Mouse (Mus musculus) hindbrain, postnatal 0 days (tissue): ENCODE results near the gene Gm17304. TPM values are rescaled to one million over a fixed set of nuclear protein-coding genes. Genes with fewer than 3 reads are reported as not detected.

Source experiments
- ATAC-seq: fragments of 200-750 bp; cut with Nextera tagmentation; 2 replicates; pipeline ENCODE4 v1.8.0; 2017; ENCODE audit warnings: mild to moderate bottlenecking, moderate TSS enrichment, moderate library complexity
- DNase-seq: peaks from one replicate; pipeline ENCODE4 v3.0.0-alpha.2; 2015; ENCODE audit warnings: low spot score
- H3K27ac ChIP-seq: fragments of 300-500 bp; sonication (generic); 2 replicates; pipeline ENCODE4 v1.5.1; 2014; ENCODE audit warnings: mild to moderate bottlenecking
- H3K27me3 ChIP-seq: fragments of 300-500 bp; sonication (generic); 2 replicates; pipeline ENCODE4 v1.6.1; 2014; ENCODE audit warnings: low read length, mixed read lengths; ENCODE audit not compliant: insufficient read depth
- H3K36me3 ChIP-seq: fragments of 300-500 bp; sonication (generic); 2 replicates; pipeline ENCODE4 v1.6.1; 2014; ENCODE audit warnings: low read length, mixed read lengths; ENCODE audit not compliant: insufficient read depth
- H3K4me1 ChIP-seq: fragments of 300-500 bp; sonication (generic); 2 replicates; pipeline ENCODE4 v1.6.1; 2014; ENCODE audit warnings: antibody characterized with exemption, low read length, mixed read lengths; ENCODE audit not compliant: insufficient read depth
- H3K4me2 ChIP-seq: fragments of 300-500 bp; sonication (generic); 2 replicates; pipeline ENCODE4 v1.6.1; 2014; ENCODE audit warnings: low read depth, mild to moderate bottlenecking, low read length, moderate library complexity, mixed read lengths
- H3K4me3 ChIP-seq: fragments of 300-500 bp; sonication (generic); 2 replicates; pipeline ENCODE4 v1.5.1; 2014; ENCODE audit warnings: low read length
- H3K9ac ChIP-seq: fragments of 300-500 bp; sonication (generic); replicated peaks from 2 replicates; pipeline ENCODE4 v1.6.1; 2014; ENCODE audit warnings: mild to moderate bottlenecking, low read length, moderate library complexity, mixed read lengths
- H3K9me3 ChIP-seq: fragments of 300-500 bp; sonication (generic); 2 replicates; pipeline ENCODE4 v1.6.1; 2016; ENCODE audit warnings: low read length, mixed read lengths
- CTCF ChIP-seq: IDR thresholded peaks from 2 replicates; pipeline ENCODE4 v1.5.1; 2016; ENCODE audit warnings: antibody characterized with exemption, control low read depth, low read depth
- WGBS: fragments of 180-500 bp; shearing (Covaris S2); extraction: QIAGEN DNeasy Blood & Tissue Kit; methylation state at CpG from one replicate; pipeline ENCODE4 v1.1.7; 2014; 5-methylcytosine and 5-hydroxymethylcytosine counted together
- polyA plus RNA-seq: library from polyadenylated mRNA; unstranded; fragments of >200 nt; fragmentation: Nextera tagmentation; extraction: Ambion mirVana; gene quantifications from 2 replicates; pipeline ENCODE4 v1.2.1, GENCODE M21; 2015
- total RNA-seq: library from RNA; depleted of rRNA; stranded (reverse); fragments of >200 nt; gene quantifications from 2 replicates; pipeline ENCODE4 v1.2.3, GENCODE M21; 2014

Gm17304 gene
- total and polyA plus RNA-seq, 2 experiments from 2014 or later: not detected

DNA sequence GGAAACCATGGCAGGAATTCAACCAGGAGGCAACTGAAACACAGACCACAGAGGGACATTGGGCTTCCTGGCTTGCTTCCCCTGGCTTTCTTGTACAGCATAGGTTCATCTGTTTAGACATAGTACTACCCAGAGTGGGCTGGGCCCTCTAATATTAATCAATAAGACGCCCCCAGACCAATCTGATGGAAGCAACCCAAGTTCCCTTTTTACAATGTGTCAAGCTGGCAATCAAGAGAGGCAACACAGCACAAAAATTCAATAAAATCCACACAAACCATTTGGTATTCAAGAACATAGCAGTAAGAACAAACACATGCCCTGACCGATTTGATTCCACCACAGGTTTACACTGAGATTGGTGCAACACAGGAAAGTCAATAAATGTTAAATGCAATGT, 6.1 kb downstream of the Gm17304 start:
- no peak overlapping the region for H3K4me2 ChIP-seq
- H3K27ac ChIP-seq: no peak overlapping the region
- H3K36me3 ChIP-seq: no peaks in the 10 kb centered on the region
- no peaks in the 10 kb centered on the region for H3K4me1 ChIP-seq
- no peaks in the 10 kb centered on the region for H3K9me3 ChIP-seq
- H3K27me3 ChIP-seq: no peaks in the 10 kb centered on the region
- no peak overlapping the region for H3K9ac ChIP-seq
- 94% methylated on average over 2 of the region's 2 CpGs for WGBS
- TF ChIP-seq CTCF: no peak
- DNase-seq (no peak), ATAC-seq (no peak)
- no peak overlapping the region for H3K4me3 ChIP-seq

DNA sequence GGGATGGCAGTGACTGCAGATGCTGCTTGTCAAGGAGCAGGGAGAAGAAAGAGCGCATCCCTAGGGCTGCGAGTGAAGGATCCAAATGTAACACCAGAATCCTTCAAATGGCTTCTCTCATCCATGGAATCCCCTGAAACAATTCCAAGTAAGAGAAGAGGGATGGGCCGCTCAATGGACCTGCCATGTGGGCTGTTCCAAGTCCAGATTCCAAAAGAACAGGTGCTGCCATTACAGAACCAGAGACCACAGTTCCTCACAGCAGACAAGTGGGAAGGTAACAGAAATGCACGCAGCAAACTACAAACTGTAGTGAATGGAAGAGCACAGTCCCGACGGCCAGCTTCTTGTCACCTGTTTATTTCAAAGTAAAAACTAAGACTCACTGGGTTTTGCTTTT, 11.5 kb downstream of the Gm17304 start:
- DNase-seq (no peak), ATAC-seq (no peak)
- Histone ChIP-seq H3K9ac (no peak overlapping the region), H3K27me3 (no peaks in the 10 kb centered on the region), H3K36me3 (no peaks in the 10 kb centered on the region), H3K27ac (no peak overlapping the region), H3K4me2 (no peak overlapping the region), H3K9me3 (no peaks in the 10 kb centered on the region), H3K4me1 (no peaks in the 10 kb centered on the region), H3K4me3 (no peak overlapping the region)
- 88% methylated on average over 6 of the region's 6 CpGs for WGBS
- TF ChIP-seq CTCF: no peak

DNA sequence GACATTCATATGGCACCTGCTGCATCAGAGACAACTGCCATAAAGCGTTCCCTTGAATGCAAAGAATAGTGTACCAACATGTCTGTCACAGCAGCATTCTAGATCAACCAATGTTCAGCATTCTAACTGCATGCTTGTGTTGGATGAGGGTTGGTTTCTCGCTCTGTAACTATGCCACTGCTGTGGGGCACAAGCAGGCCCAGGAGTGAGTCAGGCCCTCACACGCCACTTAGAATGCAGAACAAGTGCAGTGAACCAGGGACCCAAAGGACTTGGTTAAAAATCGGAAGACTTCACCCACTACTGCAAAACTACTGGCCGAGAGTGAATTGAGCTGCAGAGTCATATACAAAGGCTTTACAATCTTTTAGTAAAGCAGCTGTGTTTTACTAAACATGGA, 13.3 kb downstream of the Gm17304 start:
- Histone ChIP-seq H3K4me2 (no peak overlapping the region), H3K27me3 (no peaks in the 10 kb centered on the region), H3K27ac (no peak overlapping the region), H3K36me3 (no peaks in the 10 kb centered on the region), H3K9ac (no peak overlapping the region), H3K9me3 (no peaks in the 10 kb centered on the region), H3K4me1 (no peaks in the 10 kb centered on the region), H3K4me3 (no peak overlapping the region)
- 89% methylated on average over 5 of the region's 5 CpGs for WGBS
- no peak for TF ChIP-seq CTCF
- ATAC-seq (no peak), DNase-seq (no peak)

DNA sequence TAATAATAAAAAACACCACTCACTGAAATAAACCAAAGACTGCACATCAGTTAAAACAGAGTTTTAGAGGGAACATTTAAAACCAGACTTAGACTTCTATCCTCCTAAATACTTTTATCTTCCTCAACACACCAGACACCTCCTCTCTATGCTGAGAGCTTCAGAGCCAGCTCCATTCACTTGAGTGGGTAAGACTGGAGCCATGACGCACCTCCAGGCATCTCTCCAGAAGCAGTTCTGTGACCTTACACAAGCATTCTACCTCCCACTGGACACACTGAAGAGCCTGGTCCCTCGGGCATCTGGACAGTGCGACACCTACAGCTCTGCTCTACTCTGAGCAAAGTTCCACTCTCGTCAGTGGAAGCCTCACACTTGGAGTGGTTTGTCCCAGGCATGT, 14.4 kb downstream of the Gm17304 start:
- H3K4me1 ChIP-seq: no peaks in the 10 kb centered on the region
- DNase-seq: no peak
- H3K4me2 ChIP-seq: no peak overlapping the region
- no peaks in the 10 kb centered on the region for H3K36me3 ChIP-seq
- no peaks in the 10 kb centered on the region for H3K9me3 ChIP-seq
- no peak overlapping the region for H3K27ac ChIP-seq
- no peak overlapping the region for H3K4me3 ChIP-seq
- TF ChIP-seq CTCF: no peak
- H3K9ac ChIP-seq: no peak overlapping the region
- ATAC-seq: no peak
- 92% methylated on average over 4 of the region's 4 CpGs for WGBS
- no peaks in the 10 kb centered on the region for H3K27me3 ChIP-seq

DNA sequence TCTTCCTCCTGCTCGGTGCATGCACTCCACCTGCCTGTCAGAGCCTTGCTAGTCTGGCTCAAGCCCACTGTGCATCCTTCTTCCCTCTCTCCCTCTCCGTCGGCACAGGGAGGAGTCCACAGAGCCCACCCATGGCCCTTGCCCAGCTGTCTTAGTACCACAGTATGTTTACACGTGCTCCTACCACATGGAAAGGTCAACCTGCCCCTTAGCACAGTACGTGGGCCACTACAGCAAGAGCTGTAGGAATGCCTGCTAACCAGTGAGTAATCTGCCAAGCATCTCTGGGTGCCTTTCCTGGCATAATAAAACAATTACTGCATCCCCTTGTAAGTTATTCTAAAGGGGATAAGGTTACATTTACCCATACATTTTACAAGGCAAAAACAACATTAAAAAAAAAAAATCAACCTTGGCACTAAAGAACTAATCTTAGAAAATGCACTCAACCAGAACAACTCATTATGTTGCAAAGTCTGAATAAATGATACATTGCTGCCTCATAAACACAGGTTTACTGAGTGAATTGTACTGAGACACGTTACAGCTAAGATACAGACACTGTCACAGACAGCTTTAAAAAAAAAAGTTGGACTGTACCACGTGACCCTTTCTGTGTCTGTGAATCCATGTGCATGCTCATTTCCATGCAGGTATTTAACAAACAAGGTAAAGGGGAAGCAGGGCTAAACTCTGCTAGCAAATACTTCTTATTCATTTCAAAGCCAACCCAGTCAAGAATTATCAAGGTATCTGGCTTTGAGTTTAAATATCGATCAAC, 19.7 kb downstream of the Gm17304 start:
- H3K4me2 ChIP-seq: no peak overlapping the region
- no peaks in the 10 kb centered on the region for H3K27me3 ChIP-seq
- H3K36me3 ChIP-seq: no peaks in the 10 kb centered on the region
- WGBS: 62% methylated on average over 8 of the region's 8 CpGs
- H3K9ac ChIP-seq: no peak overlapping the region
- H3K4me1 ChIP-seq: no peaks in the 10 kb centered on the region
- no peaks in the 10 kb centered on the region for H3K9me3 ChIP-seq
- ATAC-seq (no peak), DNase-seq (no peak)
- TF ChIP-seq CTCF: no peak
- no peak overlapping the region for H3K4me3 ChIP-seq
- H3K27ac ChIP-seq: no peak overlapping the region

DNA sequence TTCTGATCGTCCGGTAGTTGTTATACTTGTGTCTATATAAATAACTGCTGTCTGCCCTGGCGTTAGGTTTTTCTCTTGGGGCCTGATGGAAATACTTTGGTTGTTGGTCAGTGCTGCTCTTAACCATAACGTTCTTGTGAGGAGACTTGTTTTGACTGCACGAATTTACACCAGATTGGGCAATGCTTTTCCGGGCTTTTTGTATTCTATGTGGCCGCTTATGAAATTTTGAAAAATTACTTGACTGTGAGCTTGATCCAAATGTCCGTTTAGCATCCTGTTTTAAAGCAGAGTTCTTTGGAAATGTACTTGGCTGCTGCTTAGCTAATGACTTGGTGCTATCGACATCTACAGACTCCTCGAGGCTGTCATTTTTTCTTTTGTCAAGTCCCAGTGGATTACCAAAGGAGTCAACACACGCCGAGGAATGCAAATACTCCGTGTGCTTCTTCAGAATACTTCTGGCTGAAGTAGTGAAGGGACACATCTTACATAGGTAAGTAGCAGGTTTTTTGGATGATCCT, 27.6 kb downstream of the Gm17304 start:
- Histone ChIP-seq H3K27me3 (no peaks in the 10 kb centered on the region), H3K4me2 (no peak overlapping the region), H3K4me1 (no peaks in the 10 kb centered on the region), H3K36me3 (peaks cover 15% of the 10 kb centered on the region; the same call in 1 of the 2 replicates), H3K27ac (no peak overlapping the region), H3K9me3 (no peaks in the 10 kb centered on the region), H3K9ac (no peak overlapping the region), H3K4me3 (no peak overlapping the region)
- no peak for TF ChIP-seq CTCF
- 92% methylated on average over 13 of the region's 13 CpGs for WGBS
- no peak for ATAC-seq
- DNase-seq: no peak

DNA sequence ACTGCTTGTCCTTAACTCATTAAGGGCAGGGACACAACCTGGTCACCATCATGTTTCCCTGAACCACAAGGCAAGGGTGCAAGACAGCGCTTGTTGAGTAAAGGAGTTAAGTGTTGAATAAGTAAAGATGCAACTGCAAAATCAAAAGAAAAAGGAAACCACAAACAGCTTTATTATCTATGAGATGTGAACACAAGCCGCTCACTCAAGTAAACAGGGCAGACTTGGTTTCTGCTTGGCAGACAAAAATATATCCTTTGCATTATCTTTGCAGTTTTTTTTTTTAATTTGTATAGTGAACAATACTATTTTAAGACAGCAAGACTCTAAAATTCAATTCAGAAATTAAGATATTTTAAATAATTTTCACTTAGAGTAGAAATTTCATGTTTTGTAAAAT, 30.7 kb downstream of the Gm17304 start:
- Histone ChIP-seq H3K27ac (no peak overlapping the region), H3K9me3 (no peaks in the 10 kb centered on the region), H3K4me1 (no peaks in the 10 kb centered on the region), H3K4me3 (no peak overlapping the region), H3K36me3 (peaks cover 9% of the 10 kb centered on the region; the same call in 1 of the 2 replicates), H3K9ac (no peak overlapping the region), H3K4me2 (no peak overlapping the region), H3K27me3 (no peaks in the 10 kb centered on the region)
- 93% methylated on average over 2 of the region's 2 CpGs for WGBS
- ATAC-seq (no peak), DNase-seq (no peak)
- no peak for TF ChIP-seq CTCF
